9 mouse cellular contexts compared by ENCODE assay signal in the genomic region with DNA sequence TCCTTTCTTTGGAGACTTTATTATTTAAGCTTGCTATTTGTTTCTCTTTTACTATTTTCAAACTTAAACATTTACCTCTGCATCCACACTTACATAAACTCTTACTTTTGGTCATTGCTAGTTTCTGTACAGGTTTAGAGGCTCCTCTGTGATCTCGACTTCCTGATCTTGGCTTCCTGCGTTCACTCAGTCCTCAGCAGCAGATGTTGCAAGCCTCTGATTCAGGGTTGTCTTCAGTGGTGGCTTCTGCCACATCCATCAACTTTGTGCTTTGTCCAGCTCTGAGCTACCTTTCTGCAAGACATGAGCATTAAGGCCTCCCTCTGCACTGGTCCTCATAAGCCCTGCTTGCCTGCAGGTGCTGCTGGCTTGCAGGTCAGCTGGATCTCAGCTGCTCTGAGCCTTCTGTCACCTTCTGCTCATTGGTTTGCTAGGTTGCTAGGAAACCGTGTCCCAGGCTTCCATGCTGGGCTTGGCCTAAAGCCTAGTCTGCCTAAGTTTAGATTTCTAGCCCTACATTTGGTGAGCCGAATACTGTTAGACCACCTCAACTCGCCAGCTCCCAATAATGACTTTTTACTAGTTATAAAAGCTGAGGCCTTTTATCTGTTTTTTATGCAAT. TPM values are rescaled to one million over a fixed set of nuclear protein-coding genes. Genes with fewer than 3 reads are reported as not detected.
DNase-seq lines count a peak whose midpoint lies in the region; ATAC-seq and TF ChIP-seq lines count a peak whose summit lies in the region.
"Had no signal": no experiment of that assay in that cellular context is flagged by ENCODE, and none has a peak within 500 bp of the region (broad histone marks: within the 10 kb centered on the region; RNA-seq: fewer than 3 reads in every experiment).

No protein-coding gene starts in this region.

- H3K9ac ChIP-seq in liver, postnatal 0 days (replicated peaks) = no peak overlapping the region
- H3K9ac ChIP-seq: forebrain, embryonic 13.5 days; liver, embryonic 13.5 days had no signal

- no peak overlapping the region for H3K4me2 ChIP-seq in liver, postnatal 0 days (ENCODE audit: low read depth, low read length)
- H3K4me2 ChIP-seq: forebrain, embryonic 13.5 days; liver, embryonic 13.5 days had no signal

- TF ChIP-seq POLR2A in brain, embryonic 14.5 days (IDR thresholded peaks at IDR 0.05; ENCODE audit: borderline replicate concordance, extremely low read depth, insufficient read depth, insufficient read length, poor library complexity, severe bottlenecking) = no peak

- no peak overlapping the region for H3K27ac ChIP-seq in liver, postnatal 0 days (ENCODE audit: low read depth)
- H3K27ac ChIP-seq: forebrain, embryonic 13.5 days; liver, embryonic 13.5 days had no signal

- no peak for TF ChIP-seq EP300 in liver, postnatal 0 days (IDR thresholded peaks at IDR 0.05; ENCODE audit: low read depth)

- no peak for TF ChIP-seq CTCF in brain, embryonic 14.5 days (IDR thresholded peaks at IDR 0.05; ENCODE audit: borderline replicate concordance, extremely low read depth, insufficient read depth, insufficient read length)
- no peak for TF ChIP-seq CTCF in liver, postnatal 0 days (IDR thresholded peaks at IDR 0.05; ENCODE audit: low read depth)

- WGBS in liver, postnatal 0 days (ENCODE audit: insufficient replicate concordance) = 45% methylated on average over 5 of the region's 5 CpGs

- H3K9me3 ChIP-seq in liver, postnatal 0 days (ENCODE audit: low read length) = no peaks in the 10 kb centered on the region
- H3K9me3 ChIP-seq: forebrain, embryonic 13.5 days; liver, embryonic 13.5 days had no signal

- DNase-seq in CD4-positive, CD25-positive, alpha-beta regulatory T cell, adult 2 months (ENCODE audit: low read depth, low spot score) = peak; percentile 52
- DNase-seq in brain, embryonic 14.5 days (ENCODE audit: low read depth) = peak; percentile 54
- no peak for DNase-seq in liver, postnatal 0 days
- DNase-seq in liver = no peak
- no peak for DNase-seq in yolk sac, embryonic 10.5 days (ENCODE audit: low spot score)
- DNase-seq: liver, embryonic 13.5 days had no signal

- H3K4me3 ChIP-seq in liver, postnatal 0 days (ENCODE audit: low read depth, low read length) = no peak overlapping the region
- H3K4me3 ChIP-seq: forebrain, embryonic 13.5 days; liver, embryonic 13.5 days had no signal

- ATAC-seq in inflammation-experienced regulatory T-cells, adult 6 months = peak; percentile 65
- peak; percentile 34; the same call in 1 of the 2 replicates for ATAC-seq in megakaryocyte-erythroid progenitor cell, adult 5-6 weeks (replicated peaks; ENCODE audit: low FRiP score, low TSS enrichment, poor library complexity, severe bottlenecking)
- ATAC-seq in liver, postnatal 0 days = no peak
- ATAC-seq: forebrain, embryonic 13.5 days had no signal

- no peaks in the 10 kb centered on the region for H3K36me3 ChIP-seq in liver, postnatal 0 days (replicated peaks; ENCODE audit: insufficient read depth, low read length)
- H3K36me3 ChIP-seq: liver, embryonic 13.5 days had no signal

- peaks cover 4% of the 10 kb centered on the region for H3K4me1 ChIP-seq in liver, postnatal 0 days (ENCODE audit: insufficient read depth)
- H3K4me1 ChIP-seq: forebrain, embryonic 13.5 days had no signal

- no peaks in the 10 kb centered on the region for H3K27me3 ChIP-seq in liver, postnatal 0 days (ENCODE audit: insufficient read depth, low read length)
- H3K27me3 ChIP-seq: forebrain, embryonic 13.5 days; liver, embryonic 13.5 days had no signal

RNA-seq across cellular contexts. Expression of gene Cd48, which starts 8.8 kb away (rescaled TPM):
- 0.30 and 0.62 TPM in 2 replicates for polyA plus RNA-seq in brain, embryonic 14.5 days (2012; rRNA removed)
- polyA plus RNA-seq in inflammation-experienced regulatory T-cells, adult 6 months (2017; shearing (Covaris generic)) = 1,000 to 10,000 TPM in 1 of 3 experiments, 100 to 1,000 TPM in 2; 432 to 1,060 (median 516) TPM
- 26.9 and 36.0 TPM in 2 replicates for total RNA-seq in megakaryocyte-erythroid progenitor cell, adult 5-6 weeks (2014; fragmentation: Nextera tagmentation)
- 24.7 and 43.8 TPM in 2 replicates for total RNA-seq in megakaryocyte-erythroid progenitor cell, adult 5-6 weeks (2017)
- 17.2 and 17.9 TPM in 2 replicates for polyA plus RNA-seq in liver, postnatal 0 days (2015; fragmentation: Nextera tagmentation; extraction: Ambion mirVana)

RNA-seq across cellular contexts. Expression of gene Slamf7, which starts 20.1 kb away (rescaled TPM):
- 0.04 TPM in 1 of 2 replicates, not detected in the other for polyA plus RNA-seq in brain, embryonic 14.5 days (2012; rRNA removed)
- polyA plus RNA-seq in inflammation-experienced regulatory T-cells, adult 6 months (2017; shearing (Covaris generic)) = 10 to 100 TPM in 2 of 3 experiments, 1 to 10 TPM in 1; 8.5 to 62.5 (median 12.3) TPM
- 3.8 and 6.5 TPM in 2 replicates for total RNA-seq in megakaryocyte-erythroid progenitor cell, adult 5-6 weeks (2014; fragmentation: Nextera tagmentation)
- total RNA-seq in megakaryocyte-erythroid progenitor cell, adult 5-6 weeks (2017) = 1.6 and 3.7 TPM in 2 replicates
- 5.7 and 6.1 TPM in 2 replicates for polyA plus RNA-seq in liver, postnatal 0 days (2015; fragmentation: Nextera tagmentation; extraction: Ambion mirVana)
- polyA plus RNA-seq: forebrain, embryonic 13.5 days; liver, embryonic 13.5 days had no signal

Comparison
In these comparisons a context has a peak if more than half of its experiments do, and no peak if none do; other contexts are left out.
1. DNase-seq: peak in CD4-positive, CD25-positive, alpha-beta regulatory T cell, adult 2 months (single experiment) and brain, embryonic 14.5 days (single experiment); none in liver, postnatal 0 days (single experiment), liver (single experiment) and yolk sac, embryonic 10.5 days (single experiment).
2. RNA of gene Cd48, which starts 8.8 kb away (polyA plus RNA-seq): 432 to 1,060 TPM in inflammation-experienced regulatory T-cells, adult 6 months; 17.2 to 17.9 TPM in liver, postnatal 0 days and 0.30 to 0.62 TPM in brain, embryonic 14.5 days; every median in the first group is over 10 times any median in the second.